Mouse (Mus musculus) fat pad, adult 2 months (tissue): Measurements from ENCODE around the gene A930004D18Rik.
"Not testable (repeated sequence)": the region's sequence is repeated elsewhere in the genome, so short reads cannot be mapped to it uniquely, and the experiment has no call there.

Experiments used
- DNase-seq: peaks from one replicate; pipeline ENCODE4 v3.0.0-alpha.2; 2011; ENCODE audit warnings: low read depth, low spot score; ENCODE audit errors: extremely low read depth

The A930004D18Rik gene

DNA sequence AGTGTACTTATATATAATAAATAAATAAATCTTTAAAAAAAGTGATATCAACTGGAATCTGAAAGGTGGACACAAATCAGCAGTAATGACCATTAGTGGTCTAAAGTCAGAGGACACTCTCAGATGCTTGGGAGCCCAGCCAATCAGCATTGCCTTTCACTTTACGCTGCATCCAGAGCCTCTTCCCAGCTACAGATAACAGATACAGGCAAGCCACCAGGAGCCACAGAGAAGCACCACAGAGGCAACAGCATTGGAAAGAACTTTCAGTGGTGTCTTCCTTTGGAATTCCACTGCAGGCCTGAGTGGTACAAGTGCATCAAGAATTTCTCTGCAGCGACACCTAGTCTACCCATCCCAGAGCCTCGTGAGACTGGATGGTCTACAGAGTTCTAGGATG is 24.7 kb downstream of the A930004D18Rik start:
- DNase-seq, result no peak

DNA sequence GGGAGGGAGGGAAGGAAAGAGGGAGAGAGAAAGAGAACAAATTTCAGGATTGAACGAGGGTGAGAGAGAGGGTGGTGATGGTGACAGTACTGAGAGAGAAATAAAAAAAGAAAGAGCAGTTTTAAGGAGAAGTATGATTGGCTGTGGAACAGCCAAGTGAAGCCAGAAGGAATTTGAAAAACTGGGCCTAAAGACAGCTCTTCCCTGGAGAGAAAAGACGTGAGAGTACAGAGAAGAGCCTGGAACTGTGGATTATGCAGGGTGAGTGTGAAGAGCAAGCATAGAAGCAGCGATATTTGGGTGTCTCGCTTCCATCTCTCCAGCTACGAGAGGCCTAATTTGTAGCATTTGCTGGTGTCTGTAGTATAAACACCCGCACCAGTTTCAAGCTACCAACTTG is 26.3 kb downstream of the A930004D18Rik start:
- no peak for DNase-seq

DNA sequence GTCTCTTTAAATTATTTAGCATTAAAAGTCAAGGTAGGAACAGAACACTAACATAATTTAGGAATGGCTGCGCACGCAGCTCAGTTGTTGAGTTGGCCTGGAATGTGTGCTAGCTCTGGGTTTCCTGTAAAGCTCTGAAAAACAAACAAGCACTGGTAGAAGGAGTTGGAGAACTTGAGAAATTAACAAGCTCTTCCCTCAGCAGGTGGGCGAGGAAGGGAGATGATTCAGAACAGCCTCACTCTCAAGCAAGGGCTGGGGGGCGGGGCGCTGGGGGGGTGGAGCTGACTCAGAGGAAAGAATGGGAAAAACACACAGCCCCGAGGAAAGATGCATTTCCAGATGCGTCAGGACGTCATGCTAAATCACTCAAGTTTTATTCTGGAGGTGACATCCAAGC is 32.4 kb downstream of the A930004D18Rik start:
- DNase-seq, result no peak

DNA sequence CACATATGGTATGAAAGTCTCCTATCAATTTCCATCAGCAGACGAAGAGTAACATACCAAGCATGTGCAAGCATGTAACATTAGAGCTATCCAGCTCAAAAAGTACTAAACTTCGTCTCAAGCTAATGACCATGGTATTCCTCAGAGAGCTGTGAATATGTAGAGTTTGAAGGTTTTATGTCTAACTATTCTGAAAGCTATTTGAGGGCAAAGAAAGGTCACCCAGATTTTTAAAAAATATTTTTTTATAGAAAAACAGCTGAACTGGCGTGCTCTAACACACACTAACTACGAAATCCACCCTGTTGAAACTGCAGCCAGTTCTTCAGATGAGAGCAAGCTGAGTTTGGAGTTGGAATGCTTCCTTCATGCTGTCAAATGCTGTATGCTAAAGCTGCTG is 33.3 kb downstream of the A930004D18Rik start:
- DNase-seq, result no peak

DNA sequence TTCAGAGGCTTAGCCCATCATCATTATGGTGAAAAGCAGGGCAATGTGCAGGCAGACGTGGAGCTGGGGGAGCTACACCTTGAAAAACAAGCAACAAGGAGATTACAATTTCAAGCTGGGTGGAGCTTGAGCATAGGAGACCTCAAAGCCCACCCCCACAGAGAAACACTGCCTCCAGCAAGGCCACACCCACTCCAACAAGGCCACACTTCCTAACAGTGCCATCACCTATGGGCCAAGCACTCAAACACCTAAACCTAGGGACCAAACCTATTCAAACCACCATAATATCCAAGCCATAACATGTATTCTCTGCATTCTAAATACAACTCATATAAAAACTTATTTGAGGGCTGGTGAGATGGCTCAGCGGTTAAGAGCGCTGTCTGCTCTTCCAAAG is 35.2 kb downstream of the A930004D18Rik start:
- no peak for DNase-seq

DNA sequence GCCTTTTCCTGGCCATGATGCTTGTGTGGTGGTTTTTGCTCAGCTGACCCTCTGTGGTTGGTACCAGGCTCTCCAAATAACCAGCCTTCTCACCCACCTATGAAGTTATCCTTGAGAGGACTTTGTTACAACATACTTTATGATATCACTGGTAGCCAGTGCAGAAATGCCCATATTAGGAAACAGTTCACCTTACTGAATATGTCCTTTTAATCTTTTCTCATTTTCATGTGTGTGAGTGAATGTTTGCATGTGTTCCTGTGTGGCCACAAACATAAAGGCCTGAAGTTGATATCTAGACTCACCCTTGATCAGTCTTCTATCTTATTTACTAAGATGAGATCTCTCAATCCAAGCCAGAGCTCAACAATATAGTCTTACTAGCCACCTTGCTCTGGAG is 40.7 kb downstream of the A930004D18Rik start, which contains the start of gene H2al2a:
Gene H2al2a (minus strand): TSS at position 101 of the 400 bp plus-strand sequence.
- no peak for DNase-seq

DNA sequence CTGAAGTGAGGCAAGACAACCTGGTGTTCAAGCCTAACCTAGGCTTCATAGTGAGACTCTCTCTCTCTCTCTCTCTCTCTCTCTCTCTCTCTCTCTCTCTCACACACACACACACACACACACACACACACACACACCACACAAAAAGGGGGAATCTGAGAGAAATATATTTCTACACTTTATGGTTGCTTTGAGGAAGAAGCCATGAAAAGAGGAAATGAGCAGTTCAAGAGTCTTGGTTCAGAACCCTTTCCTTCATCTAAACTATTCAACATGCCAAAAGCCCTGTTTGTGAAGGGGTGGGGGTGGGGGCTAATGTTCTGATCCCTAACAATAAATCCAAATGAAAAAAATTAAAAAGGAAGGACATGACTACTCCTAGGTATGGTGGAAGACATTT is 48.0 kb downstream of the A930004D18Rik start:
- no peak for DNase-seq

DNA sequence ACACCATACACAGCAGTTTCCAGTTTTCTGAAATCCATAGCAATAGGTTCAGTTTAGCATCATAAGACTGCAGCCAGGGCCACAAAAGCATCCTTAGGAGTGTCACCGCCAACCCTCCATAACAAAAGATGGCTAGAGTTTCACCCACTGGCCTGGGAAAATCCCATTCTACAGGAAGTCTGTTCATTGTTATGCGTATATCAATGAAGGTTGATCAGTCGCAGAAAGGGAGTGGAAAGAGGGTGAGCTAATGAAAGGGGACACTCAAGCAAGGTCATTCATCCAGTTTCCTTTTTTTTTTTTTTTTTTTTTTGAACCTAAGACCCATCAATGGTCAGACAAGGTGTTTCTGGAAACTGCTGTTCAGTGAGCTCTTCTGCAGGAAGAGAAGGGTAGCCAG is 48.4 kb downstream of the A930004D18Rik start:
- DNase-seq, result no peak

DNA sequence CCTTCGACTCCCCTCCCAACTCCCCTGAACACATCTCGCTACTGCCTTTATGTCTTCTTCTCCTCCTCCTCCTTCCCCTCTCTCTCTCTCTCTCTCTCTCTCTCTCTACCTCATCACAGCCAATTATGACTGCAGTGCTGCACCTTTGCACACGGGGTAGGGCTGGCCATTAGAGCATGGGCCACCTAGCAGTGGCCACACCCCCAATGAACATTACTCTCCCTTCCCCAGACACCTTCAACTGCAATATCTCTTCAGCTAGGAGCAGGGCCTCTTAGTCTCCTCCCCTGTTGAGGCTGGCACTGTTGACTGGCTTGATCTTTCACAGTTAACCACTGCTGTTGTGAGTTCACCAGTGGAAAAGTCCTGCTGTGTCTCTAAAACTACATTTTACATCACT is 50.8 kb downstream of the A930004D18Rik start:
- no peak for DNase-seq

DNA sequence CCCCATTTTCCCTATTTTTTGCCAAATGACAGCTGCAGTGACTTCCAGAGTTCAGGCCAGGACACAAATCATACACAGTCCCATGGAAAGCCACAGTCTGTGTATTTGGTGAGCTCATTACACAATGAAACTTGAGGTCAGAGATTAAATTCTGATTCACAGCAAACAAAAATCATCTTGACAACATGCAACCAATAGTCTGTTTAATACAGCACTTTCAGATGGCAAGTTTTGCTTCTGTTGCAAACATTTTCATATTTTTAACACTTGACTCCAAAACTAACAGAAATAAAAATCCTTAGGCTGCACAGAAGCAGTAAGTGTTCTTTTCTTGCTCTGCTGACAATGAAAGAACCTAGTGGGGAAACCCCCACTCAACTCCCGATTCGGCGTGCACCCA is 52.8 kb downstream of the A930004D18Rik start:
- no peak for DNase-seq

DNA sequence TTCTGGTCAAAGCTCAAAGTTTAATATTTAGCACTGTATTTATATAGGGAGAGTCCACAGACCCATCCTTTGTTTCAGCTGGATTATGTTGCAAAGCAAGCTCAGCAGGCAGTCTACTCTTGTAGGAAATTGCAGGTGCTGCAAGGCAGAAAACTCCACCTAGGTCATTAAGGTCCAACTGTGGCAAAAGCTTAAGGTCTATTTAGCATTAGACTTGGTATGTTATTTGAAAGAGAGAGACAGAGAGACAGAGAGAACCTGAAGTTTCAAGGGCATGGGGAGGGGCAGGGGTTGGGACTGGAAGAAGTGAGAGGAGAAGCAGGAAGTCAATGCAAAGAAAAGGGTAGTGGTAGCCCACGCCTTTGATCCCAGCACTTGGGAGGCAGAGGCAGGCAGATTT is 54.8 kb downstream of the A930004D18Rik start:
- no peak for DNase-seq

DNA sequence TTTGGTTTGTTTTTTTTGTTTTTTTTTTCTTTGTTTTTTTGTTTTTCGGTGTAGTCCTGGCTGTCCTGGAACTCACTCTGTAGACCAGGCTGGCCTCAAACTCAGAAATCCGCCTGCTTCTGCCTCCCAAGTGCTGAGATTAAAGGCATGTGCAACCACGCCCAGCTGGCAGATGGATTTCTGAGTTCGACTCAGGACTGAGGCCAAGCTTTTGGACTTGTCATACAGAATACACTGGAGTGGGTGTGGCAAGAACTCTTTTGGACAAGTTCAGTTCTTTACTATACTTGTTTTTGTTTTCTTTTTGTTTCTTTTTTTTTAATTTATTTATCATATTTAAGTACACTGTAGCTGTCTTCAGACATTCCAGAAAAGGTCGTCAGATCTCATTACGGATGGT is 58.8 kb downstream of the A930004D18Rik start:
- no peak for DNase-seq

DNA sequence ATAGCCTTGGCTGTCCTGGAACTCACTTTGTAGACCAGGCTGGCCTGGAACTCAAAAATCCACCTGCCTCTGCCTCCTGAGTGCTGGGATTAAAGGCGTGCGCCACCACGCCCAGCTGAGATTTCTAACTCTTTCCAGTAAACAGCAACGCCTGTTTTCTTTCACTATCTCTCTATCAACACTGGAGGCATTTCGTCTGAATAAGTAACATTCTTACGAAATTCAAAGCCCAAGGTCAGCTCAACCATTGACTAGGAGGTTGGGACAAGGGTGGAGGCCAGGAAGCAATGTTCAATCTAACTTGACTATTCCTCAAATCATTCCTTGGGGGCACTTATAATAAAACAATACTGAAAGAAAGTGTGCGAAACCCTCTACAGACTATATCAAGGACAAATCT is 59.3 kb downstream of the A930004D18Rik start:
- DNase-seq, result not testable (repeated sequence)

DNA sequence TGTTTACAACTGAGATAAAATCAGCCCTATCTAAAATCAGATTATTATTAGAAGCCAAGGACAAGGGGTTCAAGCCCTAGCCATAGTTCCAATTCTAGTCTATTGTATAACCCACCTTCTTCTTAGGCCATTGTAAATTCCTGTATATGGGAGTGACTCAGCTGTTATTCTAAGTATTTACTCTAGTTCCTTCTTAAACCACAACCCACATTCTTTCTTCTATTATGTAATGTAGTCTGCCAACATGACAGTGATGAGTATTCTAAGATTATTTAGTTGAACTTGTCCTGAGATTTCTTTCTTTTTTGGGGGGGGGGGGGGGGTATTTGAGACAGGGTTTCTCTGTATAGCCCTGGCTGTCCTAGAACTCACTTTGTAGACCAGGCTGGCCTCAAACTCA is 59.9 kb downstream of the A930004D18Rik start:
- not testable (repeated sequence) for DNase-seq

DNA sequence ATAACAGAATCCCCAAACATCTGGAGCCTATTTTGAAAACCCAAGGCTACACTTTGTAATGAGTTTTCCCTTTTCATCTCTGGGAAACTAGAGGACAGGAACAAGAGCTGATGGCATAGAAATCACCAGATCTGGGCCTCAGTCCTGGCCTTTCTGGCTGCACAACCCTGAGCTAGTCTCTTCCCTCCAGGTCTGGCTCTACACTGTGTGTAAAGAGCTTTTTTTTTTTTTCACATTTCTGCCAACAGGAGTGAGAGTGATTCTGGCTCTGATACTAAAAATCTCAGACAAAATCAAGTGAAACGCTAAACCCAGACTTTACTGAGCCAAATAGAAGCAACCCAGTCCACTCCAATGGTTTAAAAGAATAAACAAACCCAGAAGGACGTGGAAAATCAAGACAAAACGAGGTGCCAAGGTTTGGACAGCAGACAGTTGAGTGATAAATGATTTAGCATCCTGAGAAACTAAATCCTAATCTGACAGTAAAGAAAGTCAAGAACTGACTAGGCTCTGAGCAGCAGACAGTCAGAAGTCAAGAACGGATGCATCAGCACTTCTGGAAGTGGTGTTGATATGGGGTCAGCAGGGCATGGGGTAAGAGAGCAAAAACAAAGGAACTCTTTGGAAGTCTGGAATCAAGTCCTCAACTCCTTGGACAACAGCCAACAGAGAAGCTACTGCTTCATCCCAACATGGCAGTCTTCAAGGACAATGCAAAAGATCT is 61.8 kb downstream of the A930004D18Rik start:
- no peak for DNase-seq
